Mouse (Mus musculus) monocyte, adult 5-6 weeks (primary cell): ENCODE data around the gene 4933406M09Rik. TPM values are rescaled to one million over a fixed set of nuclear protein-coding genes. Genes with fewer than 3 reads are reported as not detected.

Experiments
- ATAC-seq: fragments of 153-309, 156-312 bp; replicated peaks from 2 replicates; pipeline ENCODE4 v1.8.0; 2017; ENCODE audit warnings: mild to moderate bottlenecking; ENCODE audit not compliant: low TSS enrichment, insufficient number of reproducible peaks, severe bottlenecking, poor library complexity, low FRiP score
- total RNA-seq: library from RNA; stranded (forward); fragments of 200-1000, 200-491, 200-594 nt; gene quantifications from 3 replicates; pipeline ENCODE4 v1.2.3, GENCODE M21; 2017

Gene 4933406M09Rik
- total RNA-seq, 1 experiment from 2014 or later = not detected

- no peak for ATAC-seq
These were observed 32.8 kb downstream of the 4933406M09Rik start for GRCm38 (mm10) chr1:134418414-134418975.

- no peak for ATAC-seq
These were observed 33.4 kb downstream of the 4933406M09Rik start for GRCm38 (mm10) chr1:134419176-134419575.

- ATAC-seq = peak; percentile 79
These were observed 34.2 kb downstream of the 4933406M09Rik start for GRCm38 (mm10) chr1:134419751-134420458.

- ATAC-seq = no peak
These were observed 38.2 kb downstream of the 4933406M09Rik start for GRCm38 (mm10) chr1:134423911-134424310.

- no peak for ATAC-seq
These were observed 40.5 kb downstream of the 4933406M09Rik start for GRCm38 (mm10) chr1:134426289-134426688.

GRCm38 (mm10) chr1:134433002-134433401 lies 47.3 kb downstream of the 4933406M09Rik start:
- ATAC-seq = no peak

GRCm38 (mm10) chr1:134433473-134433872 lies 47.7 kb downstream of the 4933406M09Rik start:
- no peak for ATAC-seq

GRCm38 (mm10) chr1:134435414-134435813 lies 49.7 kb downstream of the 4933406M09Rik start:
- ATAC-seq = peak; percentile 85

- ATAC-seq = no peak
These were observed 54.7 kb downstream of the 4933406M09Rik start for GRCm38 (mm10) chr1:134440437-134440836.

Other genes with a start within 250 kb of the 4933406M09Rik start
- gene Chil1, start 203.8 kb upstream of the 4933406M09Rik start, total RNA-seq = 0.48 TPM in 1 of 3 replicates, not detected in the others
- not detected in 3 replicates for gene Mybph, start 192.5 kb upstream of the 4933406M09Rik start, total RNA-seq
- gene Adora1, start 150.5 kb upstream of the 4933406M09Rik start, total RNA-seq = not detected in 3 replicates
- gene Myog, start 96.0 kb upstream of the 4933406M09Rik start, total RNA-seq = not detected in 3 replicates
- gene Ppfia4, start 53.0 kb upstream of the 4933406M09Rik start, total RNA-seq = 20.4 to 28.3 TPM (median 20.4 TPM) in 3 replicates
- gene Tmem183a, start 24.0 kb upstream of the 4933406M09Rik start, total RNA-seq = 65.8 to 73.9 TPM (median 67.8 TPM) in 3 replicates
- 56.4 to 76.4 TPM (median 62.0 TPM) in 3 replicates for gene Cyb5r1, start 19.6 kb downstream of the 4933406M09Rik start, total RNA-seq
- gene Adipor1, start 29.4 kb downstream of the 4933406M09Rik start, total RNA-seq = 133 to 190 TPM (median 182 TPM) in 3 replicates
- 21.9 to 33.3 TPM (median 32.5 TPM) in 3 replicates for gene Klhl12, start 69.6 kb downstream of the 4933406M09Rik start, total RNA-seq
- 20.7 to 26.9 TPM (median 26.7 TPM) in 3 replicates for gene Rabif, start 108.7 kb downstream of the 4933406M09Rik start, total RNA-seq
- not detected in 3 replicates for gene Mgat4e, start 163.7 kb downstream of the 4933406M09Rik start, total RNA-seq
- gene Kdm5b, start 174.2 kb downstream of the 4933406M09Rik start, total RNA-seq = 22.2 to 37.2 TPM (median 32.1 TPM) in 3 replicates